Mouse (Mus musculus): ENCODE results near the gene Ndel1.

DNA sequence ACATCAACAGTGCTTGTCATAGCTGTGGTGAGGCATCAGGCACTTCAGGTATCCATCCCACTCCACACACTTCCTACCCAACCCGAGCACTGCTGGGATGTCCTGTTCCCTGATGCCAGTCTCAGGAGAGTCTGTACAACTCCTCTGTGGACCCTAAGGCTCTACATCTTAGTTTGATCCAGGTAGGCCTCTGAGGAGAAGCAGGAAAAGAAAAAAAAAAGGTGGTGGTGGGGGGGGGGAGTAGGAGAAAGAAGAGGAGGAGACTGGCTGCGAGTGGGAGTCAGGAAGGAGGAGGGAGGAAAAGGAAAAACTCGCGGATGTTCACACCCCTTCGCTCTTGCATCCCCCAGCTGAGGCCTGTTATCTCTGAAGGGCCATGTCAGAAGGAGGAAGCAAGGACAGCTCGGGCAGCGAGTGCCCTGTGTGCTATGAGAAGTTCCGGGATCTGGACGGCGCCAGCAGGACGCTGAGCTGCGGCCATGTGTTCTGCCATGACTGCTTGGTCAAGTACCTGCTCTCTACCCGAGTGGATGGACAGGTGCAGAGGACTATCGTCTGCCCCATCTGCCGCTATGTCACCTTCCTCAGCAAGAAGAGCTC, 20.7 kb upstream of the Ndel1 start:
- TF ChIP-seq POLR2A (IDR thresholded peaks at IDR 0.05; ENCODE audit: insufficient read depth, low read depth, low read length) (no peak), CTCF (IDR thresholded peaks at IDR 0.05; ENCODE audit: insufficient read depth, low read depth, low read length) (no peak)
